Mouse (Mus musculus) frontal cortex, adult (tissue): ENCODE measurements around the gene Tarm1.

Experiments
- ATAC-seq: cut with Nextera tagmentation; 2 replicates; pipeline ENCODE4 v1.9.2; 2017; ENCODE audit warnings: mild to moderate bottlenecking, moderate library complexity, mixed read lengths; ENCODE audit not compliant: low TSS enrichment

The Tarm1 gene

GRCm38 (mm10) chr7:3502439-3502838 lies at the start of gene Tarm1:
Tarm1 (minus strand) TSS chr7:3502624.
- no peak for ATAC-seq

DNA sequence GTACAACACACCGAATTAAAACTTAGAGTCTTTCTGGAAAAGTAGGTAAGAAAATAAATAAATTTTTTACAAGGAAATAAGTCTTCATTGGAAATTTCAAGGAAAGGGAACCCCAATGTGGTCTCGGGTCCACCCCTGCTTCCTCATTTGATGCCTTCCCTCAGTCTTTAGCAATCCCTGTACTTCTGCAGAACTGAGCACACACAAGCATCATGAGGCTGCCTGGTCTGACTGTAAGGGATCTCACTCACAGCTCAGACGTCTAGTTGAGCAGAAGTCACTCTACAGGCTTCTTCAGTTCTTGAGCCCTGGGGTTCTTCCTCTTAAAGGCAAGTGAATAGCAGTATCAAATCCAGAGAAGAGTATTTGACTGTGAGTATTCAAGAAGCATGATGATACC lies 3.5 kb upstream of the Tarm1 start:
- no peak for ATAC-seq

DNA sequence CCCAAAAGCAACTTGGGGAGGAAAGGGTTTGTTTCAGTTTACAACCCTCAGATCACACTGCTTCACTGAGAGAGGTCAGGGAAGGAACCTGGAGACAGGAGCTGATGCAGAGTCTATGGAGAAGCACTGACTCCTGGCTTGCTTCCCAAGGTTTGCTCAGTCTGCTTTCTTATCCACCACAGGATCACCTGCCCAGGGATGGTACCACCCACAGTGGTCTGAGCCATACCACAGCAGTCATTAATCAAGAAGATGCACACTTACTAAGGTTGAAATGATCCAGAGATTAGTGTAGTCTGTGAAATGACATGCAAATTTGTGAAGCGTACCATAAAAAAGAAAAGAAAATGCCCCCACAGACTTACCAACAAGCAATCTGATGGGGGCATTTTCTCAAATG lies 2.0 kb downstream of the Tarm1 start:
- ATAC-seq = no peak

DNA sequence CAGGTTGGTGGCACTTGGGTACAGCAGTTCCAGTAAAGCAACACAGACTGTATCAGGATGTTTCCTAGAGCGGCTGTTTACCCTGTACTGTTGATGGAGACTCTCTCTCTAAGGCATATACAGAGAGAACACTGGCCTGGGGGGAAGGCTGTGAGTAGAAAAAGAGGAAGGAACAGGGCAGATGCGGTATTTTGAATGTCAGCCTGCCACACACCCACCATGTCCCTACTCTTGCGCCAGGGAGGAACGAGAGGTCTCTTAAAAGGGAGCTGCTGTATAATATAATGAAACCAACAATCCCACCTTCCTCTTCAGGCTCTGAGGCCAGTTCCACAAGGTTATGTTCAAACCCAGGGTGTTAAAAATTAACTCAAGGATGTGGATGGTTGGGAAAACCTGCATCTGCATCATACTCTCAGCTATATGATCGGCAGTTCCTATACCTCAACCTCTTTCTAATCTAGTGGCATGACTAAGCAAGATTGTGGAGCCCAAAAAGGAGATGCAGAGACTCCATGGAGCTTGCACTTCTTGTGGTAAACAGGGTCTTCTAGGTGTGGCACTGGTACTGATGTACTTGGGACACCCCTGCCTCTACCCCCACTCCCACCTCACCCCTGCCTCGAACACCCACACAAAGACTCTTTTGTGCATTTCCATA lies 20.3 kb downstream of the Tarm1 start:
- ATAC-seq = no peak

DNA sequence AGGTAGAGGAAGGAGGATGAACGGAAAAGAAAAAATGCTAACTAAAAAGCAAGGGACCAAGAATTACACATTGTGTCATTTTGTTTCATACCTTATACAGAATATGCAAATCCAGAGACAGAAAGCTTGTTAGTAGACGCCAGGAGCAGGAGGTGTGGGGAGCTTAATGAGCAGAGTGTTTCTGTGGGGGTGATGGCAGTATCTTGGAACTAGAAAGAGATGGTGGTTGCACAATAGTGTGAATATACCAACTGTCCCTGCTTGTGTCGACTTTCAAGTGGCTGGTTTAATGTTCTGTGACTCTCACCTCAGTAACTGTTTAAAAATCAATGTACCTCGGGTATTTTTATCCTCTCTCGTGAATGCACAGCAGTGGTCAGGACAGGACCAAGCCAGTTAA lies 25.7 kb downstream of the Tarm1 start:
- peak; percentile 93 for ATAC-seq

GRCm38 (mm10) chr7:3474291-3475080 lies 27.9 kb downstream of the Tarm1 start:
- no peak for ATAC-seq

- no peak for ATAC-seq
Observed at GRCm38 (mm10) chr7:3472774-3473173, 29.6 kb downstream of the Tarm1 start.

- ATAC-seq = peak; percentile 70; the same call in 1 of the 2 replicates
Observed at GRCm38 (mm10) chr7:3468614-3469013, 33.8 kb downstream of the Tarm1 start.

GRCm38 (mm10) chr7:3463306-3463705 lies 39.1 kb downstream of the Tarm1 start:
- ATAC-seq = no peak

DNA sequence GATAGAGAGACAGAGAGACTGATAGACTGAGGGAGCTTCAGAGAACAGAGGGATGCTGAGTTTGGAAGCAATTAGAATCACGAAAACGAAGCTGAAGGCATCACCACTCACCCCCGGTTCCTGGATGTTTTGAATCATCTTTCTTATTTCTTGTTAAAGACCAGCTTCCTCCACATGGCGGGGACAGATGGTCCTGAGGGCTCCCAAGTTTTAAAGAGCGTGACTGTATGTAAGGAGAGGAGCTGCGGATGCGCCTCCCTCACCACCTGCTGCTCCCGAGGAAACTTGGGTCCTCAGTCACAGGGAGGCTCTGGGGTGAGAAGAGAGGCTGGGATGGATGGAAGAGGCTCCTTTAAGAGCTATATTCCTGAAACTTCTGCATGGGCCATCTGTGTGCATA lies 42.2 kb downstream of the Tarm1 start:
- peak; percentile 62; the same call in 1 of the 2 replicates for ATAC-seq

DNA sequence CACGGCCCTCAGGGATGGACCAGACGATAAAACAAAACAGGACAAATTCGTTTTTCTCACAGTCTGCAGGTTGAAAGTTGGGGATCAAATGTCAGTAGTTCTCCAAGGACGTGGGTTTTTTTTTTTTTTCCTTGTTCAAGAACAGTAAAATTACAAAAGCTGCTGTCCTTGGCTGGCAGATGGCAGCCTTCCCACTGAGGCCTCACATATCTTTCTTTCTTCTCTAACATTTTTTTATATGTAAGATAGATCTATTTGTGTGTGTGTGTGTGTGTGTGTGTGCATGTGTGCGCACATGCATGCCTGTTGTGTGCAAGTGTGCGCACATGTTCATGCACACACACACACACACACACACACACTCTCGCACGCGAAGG lies 44.6 kb downstream of the Tarm1 start:
- no peak for ATAC-seq

DNA sequence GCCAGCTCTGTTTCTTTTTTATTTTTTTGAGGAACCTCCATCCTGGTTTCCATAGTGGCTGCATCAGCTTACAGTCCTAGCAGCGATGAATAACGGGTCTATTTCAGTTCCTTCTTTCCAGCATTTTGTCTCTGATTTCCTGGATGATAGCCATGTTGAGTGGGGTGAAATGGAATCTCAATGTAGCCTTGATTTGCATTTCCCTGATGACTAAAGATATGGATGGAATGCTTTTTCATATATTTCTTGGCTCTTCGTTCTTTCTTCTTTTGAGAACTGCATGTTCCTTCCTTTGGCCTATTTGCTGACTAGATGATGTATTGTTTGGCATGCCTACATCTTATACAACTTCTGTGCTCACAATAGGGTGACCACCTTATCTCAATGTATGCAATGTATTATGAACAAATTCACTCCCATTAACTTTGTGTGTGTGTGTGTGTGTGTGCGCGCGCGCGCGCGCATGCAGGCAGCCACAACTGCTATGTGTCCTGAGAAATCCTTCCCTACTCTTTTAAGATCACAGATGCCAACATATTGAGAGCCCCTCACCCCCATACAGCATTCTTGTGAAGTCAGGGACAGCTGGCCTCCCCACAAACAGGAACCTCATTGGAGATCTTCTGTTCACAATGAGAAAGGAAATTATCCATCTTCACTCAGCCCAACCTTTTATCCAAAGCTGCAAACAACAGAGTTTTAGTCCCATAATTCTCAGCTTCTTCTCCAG lies 45.1 kb downstream of the Tarm1 start:
- ATAC-seq = peak; percentile 34; the same call in 1 of the 2 replicates

DNA sequence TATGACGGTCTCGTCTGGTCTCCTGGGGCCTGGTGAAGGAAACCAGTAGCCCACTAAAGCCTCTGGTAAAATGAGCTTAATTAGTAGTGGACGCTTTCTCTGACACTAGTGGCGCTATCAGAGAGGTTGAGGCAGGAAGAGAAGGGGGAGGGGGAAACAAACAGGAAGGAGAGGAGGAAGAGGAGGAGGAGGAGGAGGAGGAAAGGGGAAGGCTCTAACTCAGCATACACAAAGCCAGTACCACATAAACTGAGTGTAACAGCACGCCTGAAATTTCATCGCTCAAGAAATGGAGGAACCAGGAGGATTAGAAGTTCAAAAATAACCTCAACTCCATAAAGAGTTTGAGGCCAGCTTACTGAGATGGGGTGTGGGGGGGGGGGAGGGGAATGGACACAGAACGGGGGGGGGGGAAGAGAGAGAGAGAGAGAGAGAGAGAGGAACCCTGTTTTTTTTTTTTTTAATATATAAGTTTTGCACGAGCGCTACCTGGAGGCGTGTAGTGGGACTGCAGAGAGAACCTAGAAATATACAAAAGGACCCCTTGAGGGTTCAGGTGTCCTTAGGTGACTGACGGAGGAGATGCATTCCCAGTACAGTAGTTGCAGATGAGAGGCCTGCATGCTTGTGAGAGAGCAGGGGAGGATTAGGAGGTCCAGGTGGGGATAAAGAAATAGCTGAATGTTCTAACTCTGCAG lies 48.8 kb downstream of the Tarm1 start:
- no peak for ATAC-seq

GRCm38 (mm10) chr7:3452821-3453485 lies 49.5 kb downstream of the Tarm1 start:
- no peak for ATAC-seq

- ATAC-seq = no peak
Observed at GRCm38 (mm10) chr7:3451161-3451560, 51.3 kb downstream of the Tarm1 start.

DNA sequence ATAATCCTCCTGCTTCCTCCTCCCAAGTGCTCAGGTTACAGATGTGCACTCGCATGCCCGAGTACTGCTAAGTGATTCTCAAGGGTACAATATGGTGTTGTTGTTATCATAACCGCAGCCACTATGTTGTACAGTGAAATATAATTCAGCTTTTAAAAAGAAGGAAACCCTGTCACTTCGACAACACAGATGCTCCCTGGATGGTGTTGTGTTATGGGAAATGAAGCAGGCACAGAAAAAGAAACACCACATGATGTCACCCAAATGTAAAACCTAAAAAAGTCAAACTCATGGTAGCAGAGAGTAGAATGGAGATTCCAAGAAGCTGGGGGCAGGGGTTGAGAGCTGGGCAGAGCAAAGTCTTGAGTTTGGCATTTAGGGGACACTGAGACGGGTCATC lies 51.8 kb downstream of the Tarm1 start:
- no peak; the same call in 1 of the 2 replicates for ATAC-seq

- ATAC-seq = peak; percentile 69; the same call in 1 of the 2 replicates
Observed at GRCm38 (mm10) chr7:3448737-3449454, 53.5 kb downstream of the Tarm1 start.

DNA sequence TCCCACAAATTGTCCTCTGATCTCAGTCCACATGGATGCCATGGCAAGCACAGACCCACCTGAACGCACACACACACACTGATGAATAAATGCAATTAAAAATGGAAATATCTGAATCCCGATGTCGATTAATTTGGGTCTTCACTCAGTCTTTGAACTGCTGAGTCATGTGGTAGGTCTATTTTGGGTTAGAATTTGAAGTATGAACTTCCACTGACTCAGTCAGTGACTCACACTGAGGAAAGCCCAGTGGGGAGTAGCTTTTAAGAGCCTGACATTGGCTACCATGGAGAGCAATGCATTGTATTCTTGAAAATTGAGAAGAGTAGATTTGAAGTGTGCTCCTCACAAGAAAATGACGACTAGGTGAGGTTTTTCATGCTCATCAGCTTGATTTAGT lies 55.4 kb downstream of the Tarm1 start:
- ATAC-seq = no peak

- no peak for ATAC-seq
Observed at GRCm38 (mm10) chr7:3446584-3446983, 55.8 kb downstream of the Tarm1 start.

GRCm38 (mm10) chr7:3444678-3445077 lies 57.7 kb downstream of the Tarm1 start:
- ATAC-seq = no peak
